In the genomic region with DNA sequence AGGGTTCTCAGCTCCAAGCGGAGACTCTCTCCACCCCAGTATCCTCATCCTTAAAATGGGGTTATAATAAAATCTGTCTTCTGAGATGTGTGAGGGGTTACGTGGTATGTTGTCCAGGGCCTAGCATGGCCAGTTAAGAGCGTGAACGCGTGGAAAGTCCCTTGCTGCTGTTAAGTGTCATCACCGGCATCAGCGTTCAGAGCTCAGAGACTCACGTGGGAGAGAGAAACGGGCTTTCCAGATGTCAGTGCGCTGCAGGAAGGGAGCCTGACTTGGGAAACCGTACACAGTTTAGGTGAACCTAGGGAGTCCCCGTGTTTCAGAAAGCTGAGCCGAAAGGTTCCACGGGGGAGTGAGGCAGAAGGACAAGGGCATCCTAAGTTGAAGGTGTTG, we compare ENCODE assay signal across 8 mouse cellular contexts. TPM values are rescaled to one million over a fixed set of nuclear protein-coding genes. Genes with fewer than 3 reads are reported as not detected.
DNase-seq lines count a peak whose midpoint lies in the region; ATAC-seq and TF ChIP-seq lines count a peak whose summit lies in the region.

No protein-coding gene starts in this region.

- no peak overlapping the region for H3K27ac ChIP-seq in kidney, postnatal 0 days
- peak overlapping the region; percentile 34; the same call in 1 of the 2 replicates for H3K27ac ChIP-seq in bone marrow macrophage, adult 2 months (ENCODE audit: insufficient read depth, low read depth, low read length)
- peak overlapping the region; percentile 89; the same call in 1 of the 2 replicates for H3K27ac ChIP-seq in hindbrain, embryonic 13.5 days
- H3K27ac ChIP-seq in midbrain, embryonic 15.5 days, result peak overlapping the region; percentile 87

- H3K27me3 ChIP-seq in kidney, postnatal 0 days (ENCODE audit: insufficient read depth, low read length), result no peaks in the 10 kb centered on the region
- 0 out of 2 replicates have a peak, but pooled peaks cover 6% of the 10 kb centered on the region for H3K27me3 ChIP-seq in hindbrain, embryonic 13.5 days
- no peaks in the 10 kb centered on the region for H3K27me3 ChIP-seq in midbrain, embryonic 15.5 days (replicated peaks)

- ATAC-seq in kidney, postnatal 0 days (replicated peaks; ENCODE audit: low FRiP score, low read depth), result no peak
- no peak for ATAC-seq in hindbrain, embryonic 13.5 days (ENCODE audit: low FRiP score)
- no peak for ATAC-seq in midbrain, embryonic 15.5 days (replicated peaks)

- H3K4me2 ChIP-seq in kidney, postnatal 0 days (ENCODE audit: low read length), result peak overlapping the region; percentile 95
- peak overlapping the region; percentile 89 for H3K4me2 ChIP-seq in hindbrain, embryonic 13.5 days
- H3K4me2 ChIP-seq in midbrain, embryonic 15.5 days, result peak overlapping the region; percentile 90

- DNase-seq in kidney, postnatal 0 days (ENCODE audit: low spot score), result no peak
- DNase-seq in kidney, adult 8-10 months, result no peak
- no peak for DNase-seq in thymus, postnatal 0 days (ENCODE audit: low spot score)
- DNase-seq in layer of hippocampus, postnatal 10 days (ENCODE audit: low spot score in 2 of 2), result no peak
- DNase-seq in Muller cell, postnatal 12 days (ENCODE audit: inconsistent ontology term), result no peak

- no peak for TF ChIP-seq CTCF in kidney, postnatal 0 days (IDR thresholded peaks at IDR 0.05; ENCODE audit: low read depth)
- TF ChIP-seq CTCF in bone marrow macrophage, adult 2 months (IDR thresholded peaks at IDR 0.05; ENCODE audit: low read depth, low read length), result no peak

- peak overlapping the region; percentile 99 for H3K4me3 ChIP-seq in kidney, postnatal 0 days (replicated peaks; ENCODE audit: low read depth, low read length)
- H3K4me3 ChIP-seq in bone marrow macrophage, adult 2 months (ENCODE audit: insufficient read depth, low read length), result peak overlapping the region; percentile 93
- H3K4me3 ChIP-seq in hindbrain, embryonic 13.5 days, result peak overlapping the region; percentile 92
- peak overlapping the region; percentile 96 for H3K4me3 ChIP-seq in midbrain, embryonic 15.5 days

- H3K9me3 ChIP-seq in kidney, postnatal 0 days (replicated peaks; ENCODE audit: low read length), result no peaks in the 10 kb centered on the region
- no peaks in the 10 kb centered on the region for H3K9me3 ChIP-seq in hindbrain, embryonic 13.5 days
- no peaks in the 10 kb centered on the region for H3K9me3 ChIP-seq in midbrain, embryonic 15.5 days

- WGBS in kidney, postnatal 0 days, result 4% methylated on average over 14 of the region's 14 CpGs
- WGBS in hindbrain, embryonic 13.5 days, result 17% methylated on average over 14 of the region's 14 CpGs
- WGBS in midbrain, embryonic 15.5 days, result 14% methylated on average over 14 of the region's 14 CpGs

- H3K9ac ChIP-seq in kidney, postnatal 0 days (ENCODE audit: low read depth, low read length), result peak overlapping the region; percentile 96
- H3K9ac ChIP-seq in hindbrain, embryonic 13.5 days, result peak overlapping the region; percentile 97
- peak overlapping the region; percentile 98 for H3K9ac ChIP-seq in midbrain, embryonic 15.5 days

- peaks cover 21% of the 10 kb centered on the region; the same call in 1 of the 2 replicates for H3K36me3 ChIP-seq in kidney, postnatal 0 days (ENCODE audit: insufficient read depth, low read length)
- peaks cover 35% of the 10 kb centered on the region for H3K36me3 ChIP-seq in hindbrain, embryonic 13.5 days
- peaks cover 19% of the 10 kb centered on the region; the same call in 1 of the 2 replicates for H3K36me3 ChIP-seq in midbrain, embryonic 15.5 days (replicated peaks)

- peaks cover 8% of the 10 kb centered on the region for H3K4me1 ChIP-seq in kidney, postnatal 0 days (replicated peaks; ENCODE audit: insufficient read depth, low read length)
- peaks cover 18% of the 10 kb centered on the region for H3K4me1 ChIP-seq in bone marrow macrophage, adult 2 months (ENCODE audit: control insufficient read depth, insufficient read depth, low read length)
- peaks cover 24% of the 10 kb centered on the region for H3K4me1 ChIP-seq in hindbrain, embryonic 13.5 days (replicated peaks)
- H3K4me1 ChIP-seq in midbrain, embryonic 15.5 days, result peaks cover 23% of the 10 kb centered on the region

- no peak for TF ChIP-seq POLR2A in bone marrow macrophage, adult 2 months (IDR thresholded peaks at IDR 0.05; ENCODE audit: borderline replicate concordance, low read depth, low read length)

RNA-seq across cellular contexts. Expression of a gene that starts 0.9 kb away (rescaled TPM):
- polyA plus RNA-seq in kidney, postnatal 0 days (2015; fragmentation: Nextera tagmentation; extraction: Ambion mirVana), result 24.6 and 26.4 TPM in 2 replicates
- 12.6 and 16.4 TPM in 2 replicates for polyA plus RNA-seq in bone marrow macrophage, adult 2 months (2012; ENCODE audit: insufficient read depth, insufficient read length, missing spikeins)
- 50.0 and 50.3 TPM in 2 replicates for polyA plus RNA-seq in hindbrain, embryonic 13.5 days (2015; fragmentation: Nextera tagmentation; extraction: Ambion mirVana)
- polyA plus RNA-seq in midbrain, embryonic 15.5 days (2015; fragmentation: Nextera tagmentation; extraction: Ambion mirVana), result 49.4 and 49.7 TPM in 2 replicates
- polyA plus RNA-seq in thymus, postnatal 0 days (2015; fragmentation: Nextera tagmentation; extraction: Ambion mirVana), result 31.1 and 32.5 TPM in 2 replicates
- 10 to 100 TPM; 24.2 to 27.4 TPM for total RNA-seq in layer of hippocampus, postnatal 10 days (2021)

RNA-seq across cellular contexts. Expression of a gene that starts 9.4 kb away (rescaled TPM):
- 0.41 and 0.47 TPM in 2 replicates for polyA plus RNA-seq in kidney, postnatal 0 days (2015; fragmentation: Nextera tagmentation; extraction: Ambion mirVana)
- not detected in 2 replicates for polyA plus RNA-seq in bone marrow macrophage, adult 2 months (2012; ENCODE audit: insufficient read depth, insufficient read length, missing spikeins)
- polyA plus RNA-seq in hindbrain, embryonic 13.5 days (2015; fragmentation: Nextera tagmentation; extraction: Ambion mirVana), result not detected in 2 replicates
- 0.32 and 0.50 TPM in 2 replicates for polyA plus RNA-seq in midbrain, embryonic 15.5 days (2015; fragmentation: Nextera tagmentation; extraction: Ambion mirVana)
- not detected in 2 replicates for polyA plus RNA-seq in thymus, postnatal 0 days (2015; fragmentation: Nextera tagmentation; extraction: Ambion mirVana)
- 1 to 10 TPM; 2.9 to 3.4 TPM for total RNA-seq in layer of hippocampus, postnatal 10 days (2021)

RNA-seq across cellular contexts. Expression of a gene that starts 24.7 kb away (rescaled TPM):
- 0.29 and 0.41 TPM in 2 replicates for polyA plus RNA-seq in kidney, postnatal 0 days (2015; fragmentation: Nextera tagmentation; extraction: Ambion mirVana)
- not detected in 2 replicates for polyA plus RNA-seq in bone marrow macrophage, adult 2 months (2012; ENCODE audit: insufficient read depth, insufficient read length, missing spikeins)
- 0.06 and 0.08 TPM in 2 replicates for polyA plus RNA-seq in hindbrain, embryonic 13.5 days (2015; fragmentation: Nextera tagmentation; extraction: Ambion mirVana)
- 0.14 TPM in 1 of 2 replicates, not detected in the other for polyA plus RNA-seq in midbrain, embryonic 15.5 days (2015; fragmentation: Nextera tagmentation; extraction: Ambion mirVana)
- 0.27 TPM in 1 of 2 replicates, not detected in the other for polyA plus RNA-seq in thymus, postnatal 0 days (2015; fragmentation: Nextera tagmentation; extraction: Ambion mirVana)
- under 1 TPM; 0.11 to 0.16 TPM for total RNA-seq in layer of hippocampus, postnatal 10 days (2021)

RNA-seq across cellular contexts. Expression of a gene that starts 29.5 kb away (rescaled TPM):
- 155 and 161 TPM in 2 replicates for polyA plus RNA-seq in kidney, postnatal 0 days (2015; fragmentation: Nextera tagmentation; extraction: Ambion mirVana)
- not detected in 2 replicates for polyA plus RNA-seq in bone marrow macrophage, adult 2 months (2012; ENCODE audit: insufficient read depth, insufficient read length, missing spikeins)
- polyA plus RNA-seq in hindbrain, embryonic 13.5 days (2015; fragmentation: Nextera tagmentation; extraction: Ambion mirVana), result not detected in 2 replicates
- polyA plus RNA-seq in midbrain, embryonic 15.5 days (2015; fragmentation: Nextera tagmentation; extraction: Ambion mirVana), result not detected in 2 replicates
- polyA plus RNA-seq in thymus, postnatal 0 days (2015; fragmentation: Nextera tagmentation; extraction: Ambion mirVana), result 0.23 TPM in 1 of 2 replicates, not detected in the other
- not detected for total RNA-seq in layer of hippocampus, postnatal 10 days (2021)

RNA-seq across cellular contexts. Expression of a gene that starts 46.8 kb away (rescaled TPM):
- polyA plus RNA-seq in kidney, postnatal 0 days (2015; fragmentation: Nextera tagmentation; extraction: Ambion mirVana), result 57.7 and 58.1 TPM in 2 replicates
- not detected in 2 replicates for polyA plus RNA-seq in bone marrow macrophage, adult 2 months (2012; ENCODE audit: insufficient read depth, insufficient read length, missing spikeins)
- 0.16 and 0.21 TPM in 2 replicates for polyA plus RNA-seq in hindbrain, embryonic 13.5 days (2015; fragmentation: Nextera tagmentation; extraction: Ambion mirVana)
- 0.06 TPM in 1 of 2 replicates, not detected in the other for polyA plus RNA-seq in midbrain, embryonic 15.5 days (2015; fragmentation: Nextera tagmentation; extraction: Ambion mirVana)
- 0.17 and 0.27 TPM in 2 replicates for polyA plus RNA-seq in thymus, postnatal 0 days (2015; fragmentation: Nextera tagmentation; extraction: Ambion mirVana)
- not detected for total RNA-seq in layer of hippocampus, postnatal 10 days (2021)
